Mouse (Mus musculus) spleen, postnatal 4 days (tissue): ENCODE data around the gene Tmem106a.

Experiments
- DNase-seq, 2 experiments: peaks; one replicate each; pipeline ENCODE4 v3.0.0; 2022; ENCODE audit warnings: low spot score in 2 of 2

Tmem106a gene

GRCm38 (mm10) chr11:101640857-101641709 lies 59.0 kb downstream of the Tmem106a start:
- peak; percentile 80 to 92 for DNase-seq
